Mouse (Mus musculus) adrenal gland, adult 18-20 months (tissue): ENCODE data around the gene Ppig. TPM values are rescaled to one million over a fixed set of nuclear protein-coding genes. Genes with fewer than 3 reads are reported as not detected.

Experiments used
- DNase-seq, 2 experiments: peaks; one replicate each; pipeline ENCODE4 v3.0.0; 2021 to 2022; ENCODE audit warnings: low spot score in 2 of 2
- total RNA-seq, 2 experiments: library from RNA; stranded (reverse); gene quantifications; 1 replicate in 1 of 2; 2 replicates in 1 of 2; pipeline ENCODE4 v1.2.3; 2021

Ppig gene
- total RNA-seq, 2 experiments from 2014 or later: 61.5 to 65.5 TPM

DNA sequence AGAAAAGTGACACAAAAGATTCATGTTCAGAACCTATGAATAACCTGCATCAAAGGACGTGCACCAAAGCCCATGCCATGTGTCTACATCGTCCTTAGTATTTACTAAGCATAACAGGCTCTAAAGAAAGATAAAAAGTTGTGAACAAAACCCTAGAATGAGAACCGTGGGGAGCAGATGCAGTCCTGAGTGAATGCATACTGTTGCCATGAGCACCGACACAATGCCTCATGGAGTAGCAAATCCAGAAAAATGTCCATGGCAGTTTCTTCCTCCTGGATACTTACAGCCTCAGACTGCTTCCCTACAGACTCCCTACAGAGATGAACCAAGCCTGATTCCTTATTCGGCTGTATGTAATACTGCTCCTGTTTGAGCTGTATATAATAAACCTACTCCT lies 38.6 kb downstream of the Ppig start:
- DNase-seq: no peak

DNA sequence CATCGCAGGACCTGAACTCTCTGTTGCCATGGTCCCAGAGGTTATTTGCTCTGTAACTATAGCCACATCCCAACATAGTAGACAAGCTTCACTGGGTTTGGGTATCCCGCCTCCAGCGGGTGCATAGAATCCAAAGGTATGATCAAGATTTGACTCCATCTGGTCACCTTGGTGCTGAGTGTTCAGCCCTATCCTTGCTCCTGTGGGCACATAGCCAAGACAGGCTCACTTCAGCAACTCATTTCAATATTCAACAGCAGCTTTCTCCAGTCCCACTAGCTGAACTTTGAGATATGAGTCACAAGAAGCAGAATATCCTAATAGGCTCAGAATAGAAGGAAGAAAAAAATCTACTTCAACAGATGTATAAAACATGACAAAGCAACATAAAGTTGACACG lies 41.0 kb downstream of the Ppig start:
- DNase-seq: no peak

DNA sequence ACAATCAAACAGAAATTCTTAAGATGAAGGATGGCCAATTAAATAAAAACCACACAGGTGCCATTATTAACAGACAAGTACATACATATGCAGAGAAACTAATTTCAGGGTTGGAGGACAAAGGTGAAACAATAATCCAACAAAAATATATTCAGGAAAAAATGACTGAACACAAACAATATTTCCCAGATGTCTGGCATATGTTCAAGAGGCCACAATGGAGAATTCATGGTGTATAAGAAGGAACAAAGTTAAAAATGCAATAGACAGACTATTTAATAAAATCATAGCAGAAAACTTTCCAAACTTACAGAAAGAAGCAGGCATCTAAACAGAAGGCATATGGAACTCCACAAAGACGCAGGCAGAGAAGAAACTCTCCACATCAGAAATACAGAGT lies 42.4 kb downstream of the Ppig start:
- DNase-seq: no peak

DNA sequence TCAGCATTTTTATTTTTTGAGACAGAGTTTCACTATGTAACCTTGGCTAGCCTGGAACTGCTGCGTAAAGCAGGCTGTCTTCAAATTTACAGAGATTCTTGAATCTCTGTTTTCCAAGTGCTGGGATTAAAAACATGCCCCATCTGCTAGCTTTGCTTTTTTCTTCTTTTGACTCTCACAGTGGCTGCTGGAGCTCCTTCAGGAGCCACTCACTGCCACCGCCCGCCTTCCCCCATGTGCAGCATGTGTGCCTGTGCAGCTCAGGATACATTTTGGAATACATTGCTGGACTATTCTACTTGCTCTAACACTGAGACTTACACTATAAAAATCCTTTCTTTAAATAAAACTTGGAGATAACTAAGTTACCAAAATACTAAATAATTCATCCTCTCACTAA lies 51.0 kb downstream of the Ppig start:
- no peak for DNase-seq

DNA sequence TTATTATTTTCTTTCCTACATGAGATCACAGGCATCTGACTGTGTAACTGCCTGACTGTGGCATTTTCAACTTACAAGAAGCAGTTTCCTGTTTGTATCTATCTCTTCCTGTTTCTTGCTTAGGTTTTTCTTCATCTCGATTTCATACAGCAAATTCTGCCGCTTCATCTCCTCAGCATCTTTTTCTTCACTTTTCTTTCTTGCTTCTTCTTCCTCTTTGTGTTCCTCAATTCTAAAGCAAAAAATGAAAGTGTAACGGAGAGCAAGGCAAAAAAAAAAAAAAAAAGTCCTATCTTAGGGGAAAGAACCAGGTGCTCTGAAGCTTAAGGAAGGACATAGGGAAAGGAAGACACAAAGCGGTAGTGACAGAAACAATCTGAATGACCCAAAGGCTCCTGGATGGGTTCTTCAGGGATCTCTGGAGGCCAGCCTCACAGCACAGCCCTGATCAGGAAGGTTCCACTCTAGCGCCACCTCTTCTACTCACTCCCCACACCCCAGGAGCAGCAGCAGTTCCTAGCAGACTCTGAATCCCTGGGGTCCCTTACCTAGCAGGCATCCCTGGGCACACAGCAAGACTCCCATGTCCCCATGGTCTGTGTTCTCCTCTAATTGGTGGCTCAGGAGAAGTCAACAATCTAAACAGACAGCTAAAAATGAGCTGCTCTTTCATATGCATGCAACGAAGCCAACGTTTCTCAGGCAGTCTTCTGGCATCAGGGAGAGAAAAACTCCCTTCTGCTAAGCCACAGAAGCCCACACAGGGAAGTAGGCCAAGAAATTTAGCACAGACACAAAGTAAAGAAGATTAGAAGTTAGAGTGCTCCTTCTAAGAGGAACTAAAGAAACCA lies 55.9 kb downstream of the Ppig start:
- no peak for DNase-seq

DNA sequence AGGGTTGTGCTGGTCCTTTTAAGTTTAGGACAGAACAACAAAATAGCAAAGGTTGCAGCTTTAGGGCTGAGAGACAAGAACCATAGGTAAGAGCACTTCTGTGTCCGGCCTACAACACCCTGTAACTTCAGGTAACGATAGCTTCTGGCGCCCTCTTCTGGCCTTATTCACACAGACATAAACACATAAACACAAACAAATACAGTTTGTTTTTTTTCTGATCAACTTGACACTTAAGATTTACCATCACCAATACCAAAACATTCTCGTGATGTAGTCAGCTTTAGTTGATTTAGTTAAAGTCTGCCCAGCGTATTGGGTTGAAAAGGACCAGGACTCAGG lies 56.5 kb downstream of the Ppig start:
- DNase-seq: no peak

DNA sequence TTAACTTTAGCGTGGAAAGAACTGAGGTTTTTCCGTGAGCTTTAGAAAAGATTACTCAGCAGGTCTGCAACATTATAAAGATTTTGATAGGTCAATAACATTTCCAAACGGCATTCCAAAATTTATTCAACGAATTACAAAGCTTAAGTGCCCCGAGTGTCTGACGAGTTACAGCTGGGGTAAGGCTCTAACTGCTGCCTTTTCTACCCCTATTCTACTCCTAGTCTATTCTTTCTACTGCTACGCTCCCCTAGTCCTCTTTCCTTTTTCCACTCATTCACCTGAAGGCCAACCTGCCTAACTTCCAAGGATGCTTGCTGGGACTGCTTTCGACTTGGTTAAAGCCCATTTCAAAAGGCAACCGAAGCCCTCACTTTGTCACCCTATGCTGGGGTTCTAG lies 66.6 kb downstream of the Ppig start:
- no peak for DNase-seq

DNA sequence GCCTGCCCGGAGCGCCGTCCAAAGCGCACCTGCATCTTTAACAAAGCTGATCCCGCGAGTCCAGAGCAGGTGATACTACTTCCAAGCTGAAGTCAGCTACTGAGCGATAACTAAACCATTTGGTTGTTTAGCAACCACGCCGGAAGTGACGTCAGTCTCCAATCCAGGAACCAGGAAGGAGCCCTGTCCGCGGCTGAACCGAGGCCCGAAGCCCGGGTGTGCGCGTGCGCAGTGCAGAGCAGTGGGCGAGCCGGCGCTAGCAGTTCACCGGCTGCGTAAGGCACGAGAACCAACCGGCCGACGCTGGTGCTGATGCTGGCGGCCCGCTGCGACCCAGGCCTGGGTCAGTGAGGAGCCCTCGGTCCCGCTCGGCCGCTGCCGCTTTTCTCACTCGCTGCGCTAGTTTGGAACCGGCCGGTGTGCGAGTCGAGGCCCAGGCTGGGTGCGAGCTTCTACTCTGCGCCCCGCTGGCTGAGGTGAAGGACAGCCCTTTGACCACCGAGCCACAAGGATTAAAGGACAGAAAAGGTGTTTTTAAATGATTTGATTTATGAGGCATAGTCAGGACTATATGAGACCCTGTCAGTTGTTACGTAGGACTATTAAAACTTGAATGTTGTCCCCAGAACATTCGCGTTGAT lies 67.2 kb downstream of the Ppig start, which contains the start of the genes Ccdc173 and Phospho2:
Ccdc173 (minus strand) TSS at position 147 of the 641 bp plus-strand sequence.
Phospho2 (plus strand) TSS at position 195 of the 641 bp plus-strand sequence.
- peak; percentile 96 to 98 for DNase-seq

DNA sequence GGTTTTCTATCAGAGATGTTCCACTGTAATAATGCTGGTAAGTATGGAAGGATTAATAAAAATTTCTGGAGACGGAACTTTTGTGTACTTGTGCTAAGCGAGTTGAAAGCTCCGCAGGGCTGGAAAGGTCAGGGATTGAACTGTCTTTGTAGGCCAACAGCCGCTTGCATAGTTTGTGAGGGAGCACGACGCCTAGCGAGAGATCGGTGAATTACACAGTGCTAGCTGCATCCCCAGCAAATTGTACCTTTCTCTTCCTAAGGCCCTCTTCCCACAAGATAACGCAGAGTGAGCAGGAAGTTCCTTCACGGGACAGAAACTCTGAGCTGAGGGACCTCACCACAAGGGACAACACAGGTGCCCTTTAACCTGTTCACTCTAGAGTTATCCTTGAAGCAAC lies 67.9 kb downstream of the Ppig start:
- DNase-seq: peak; percentile 82 to 90

DNA sequence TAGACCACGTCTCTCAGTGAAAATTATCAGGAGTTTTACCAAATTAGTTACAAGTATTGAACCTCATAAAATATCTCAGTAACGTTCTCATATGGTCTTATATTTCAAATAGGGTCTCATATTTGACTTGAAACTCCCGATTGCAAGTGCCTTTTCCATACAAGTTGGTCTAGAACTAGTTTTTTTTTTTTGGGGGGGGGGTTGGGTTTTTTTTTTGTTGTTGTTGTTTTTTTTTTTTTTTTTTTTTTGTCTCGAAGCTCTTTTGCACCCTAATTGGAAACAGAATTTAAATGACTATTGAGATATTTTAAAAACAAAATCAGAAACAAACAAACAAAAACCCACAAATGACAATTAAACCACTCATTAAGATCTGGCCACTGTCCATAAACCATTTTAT lies 68.4 kb downstream of the Ppig start:
- DNase-seq: no peak

DNA sequence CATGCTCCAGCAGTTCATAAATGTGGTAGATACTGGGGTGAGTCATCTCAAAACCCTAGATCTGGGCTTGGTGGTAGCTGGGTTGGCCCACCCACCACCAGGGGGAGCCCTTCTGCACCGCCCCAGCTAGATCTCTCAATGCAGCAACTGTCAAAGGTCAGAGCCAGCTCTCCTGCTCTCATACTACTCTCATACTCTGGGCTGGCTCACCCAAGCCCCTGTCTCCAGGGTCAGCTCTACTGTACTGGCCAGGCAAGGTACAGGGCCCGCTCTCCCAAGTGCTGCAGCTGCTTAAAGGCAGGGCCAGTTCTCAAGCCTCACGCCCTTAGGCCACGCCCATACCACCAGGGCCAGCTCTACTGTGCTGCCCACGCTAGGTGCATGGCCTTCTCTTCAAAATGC lies 80.6 kb downstream of the Ppig start:
- DNase-seq: peak; percentile 79 to 84

Other genes with a start within 250 kb of the Ppig start
- gene Lrp2, start 136.5 kb upstream of the Ppig start, total RNA-seq: 1 to 10 TPM in 1 of 2 experiments, under 1 TPM in 1; 0.45 to 1.2 TPM
- gene Bbs5, start 75.4 kb upstream of the Ppig start, total RNA-seq: 1 to 10 TPM; 6.5 to 9.2 TPM
- gene Klhl41, start 52.4 kb upstream of the Ppig start, total RNA-seq: 1 to 10 TPM in 1 of 2 experiments, under 1 TPM in 1; 0.40 to 1.0 TPM
- gene Fastkd1, start 9.0 kb upstream of the Ppig start, total RNA-seq: 10 to 100 TPM; 20.8 to 22.3 TPM
- gene Ccdc173, start 67.0 kb downstream of the Ppig start, total RNA-seq: 1 to 10 TPM; 1.1 to 1.3 TPM
- gene Phospho2, start 67.1 kb downstream of the Ppig start, total RNA-seq: 10 to 100 TPM; 27.7 to 28.4 TPM
- 1 to 10 TPM; 5.9 to 6.0 TPM for gene Klhl23, start 99.4 kb downstream of the Ppig start, total RNA-seq
- 100 to 1,000 TPM; 137 to 172 TPM for gene Ssb, start 139.0 kb downstream of the Ppig start, total RNA-seq
- gene Mettl5, start 163.1 kb downstream of the Ppig start, total RNA-seq: 10 to 100 TPM; 15.7 to 17.3 TPM
- gene Ubr3, start 174.7 kb downstream of the Ppig start, total RNA-seq: 10 to 100 TPM; 66.6 to 85.9 TPM